Mouse (Mus musculus): ENCODE results near the gene Chit1.
A peak's percentile ranks its signal among the peaks of the same experiment; 100 is the strongest.

Chit1 gene

GRCm38 (mm10) chr1:134079477-134080163, 31.4 kb upstream of the Chit1 start:
- DNase-seq (ENCODE audit: low spot score), result peak; percentile 46

- DNase-seq (ENCODE audit: low spot score), result no peak
Measured at GRCm38 (mm10) chr1:134080406-134080805, 30.6 kb upstream of the Chit1 start.

- DNase-seq (ENCODE audit: low spot score), result no peak
Measured at GRCm38 (mm10) chr1:134080881-134081450, 30.1 kb upstream of the Chit1 start.

GRCm38 (mm10) chr1:134082987-134083516, 28.0 kb upstream of the Chit1 start:
- no peak for DNase-seq (ENCODE audit: low spot score)

- no peak for DNase-seq (ENCODE audit: low spot score)
Measured at GRCm38 (mm10) chr1:134083676-134084075, 27.4 kb upstream of the Chit1 start.

- no peak for DNase-seq (ENCODE audit: low spot score)
Measured at GRCm38 (mm10) chr1:134084128-134084527, 26.9 kb upstream of the Chit1 start.

GRCm38 (mm10) chr1:134086017-134086416, 25.0 kb upstream of the Chit1 start:
- DNase-seq (ENCODE audit: low spot score), result no peak

- DNase-seq (ENCODE audit: low spot score), result no peak
Measured at GRCm38 (mm10) chr1:134086811-134087398, 24.1 kb upstream of the Chit1 start.

- no peak for DNase-seq (ENCODE audit: low spot score)
Measured at GRCm38 (mm10) chr1:134089074-134089473, 22.0 kb upstream of the Chit1 start.

- DNase-seq (ENCODE audit: low spot score), result no peak
Measured at GRCm38 (mm10) chr1:134091851-134092250, 19.2 kb upstream of the Chit1 start.

- DNase-seq (ENCODE audit: low spot score), result no peak
Measured at GRCm38 (mm10) chr1:134092368-134092767, 18.7 kb upstream of the Chit1 start.

- DNase-seq (ENCODE audit: low spot score), result peak; percentile 91
Measured at GRCm38 (mm10) chr1:134092852-134093770, 17.9 kb upstream of the Chit1 start.

GRCm38 (mm10) chr1:134093771-134094526, 17.1 kb upstream of the Chit1 start:
- DNase-seq (ENCODE audit: low spot score), result no peak

GRCm38 (mm10) chr1:134095033-134095612, 15.9 kb upstream of the Chit1 start:
- no peak for DNase-seq (ENCODE audit: low spot score)

GRCm38 (mm10) chr1:134095721-134096120, 15.3 kb upstream of the Chit1 start:
- no peak for DNase-seq (ENCODE audit: low spot score)

GRCm38 (mm10) chr1:134096264-134096934, 14.6 kb upstream of the Chit1 start:
- no peak for DNase-seq (ENCODE audit: low spot score)

- no peak for DNase-seq (ENCODE audit: low spot score)
Measured at GRCm38 (mm10) chr1:134097080-134097855, 13.8 kb upstream of the Chit1 start.

- DNase-seq (ENCODE audit: low spot score), result peak; percentile 24
Measured at GRCm38 (mm10) chr1:134097956-134098725, 12.9 kb upstream of the Chit1 start.
